Mouse (Mus musculus) midbrain, embryonic 16.5 days (tissue): ENCODE measurements at regions not wholly inside any gene's neighbourhood (a gene's known extent, or its start where the extent isn't known, plus 50 kb on each side); places are given as distances from the start of the nearest gene placed in this dataset.

Experiments used
- ATAC-seq: fragments of 200-750 bp; cut with Nextera tagmentation; 2 replicates; pipeline ENCODE4 v1.8.0; 2017; ENCODE audit warnings: moderate TSS enrichment
- H3K27ac ChIP-seq: fragments of 300-500 bp; sonication (generic); 2 replicates; pipeline ENCODE4 v1.5.1; 2014; ENCODE audit warnings: mild to moderate bottlenecking, low read length, mixed read lengths
- H3K27me3 ChIP-seq: fragments of 300-500 bp; sonication (generic); 2 replicates; pipeline ENCODE4 v1.6.1; 2014; ENCODE audit warnings: low read depth, low read length, mixed read lengths; ENCODE audit not compliant: control insufficient read depth, insufficient read depth
- H3K36me3 ChIP-seq: fragments of 300-500 bp; sonication (generic); 2 replicates; pipeline ENCODE4 v1.6.1; 2014; ENCODE audit warnings: mild to moderate bottlenecking, low read length, moderate library complexity, mixed read lengths; ENCODE audit not compliant: control insufficient read depth, insufficient read depth
- H3K4me1 ChIP-seq: fragments of 300-500 bp; sonication (generic); 2 replicates; pipeline ENCODE4 v1.6.1; 2014; ENCODE audit warnings: mild to moderate bottlenecking, low read length, mixed read lengths; ENCODE audit not compliant: control insufficient read depth, insufficient read depth
- H3K4me2 ChIP-seq: fragments of 300-500 bp; sonication (generic); 2 replicates; pipeline ENCODE4 v1.6.1; 2014; ENCODE audit warnings: mild to moderate bottlenecking, low read length, mixed read lengths
- H3K4me3 ChIP-seq: fragments of 300-500 bp; sonication (generic); 2 replicates; pipeline ENCODE4 v1.5.1; 2014; ENCODE audit warnings: low read depth, mild to moderate bottlenecking, low read length, moderate library complexity, mixed read lengths
- H3K9ac ChIP-seq: fragments of 300-500 bp; sonication (generic); 2 replicates; pipeline ENCODE4 v1.6.1; 2014; ENCODE audit warnings: low read depth, low read length, mixed read lengths
- H3K9me3 ChIP-seq: fragments of 300-500 bp; sonication (generic); replicated peaks from 2 replicates; pipeline ENCODE4 v1.6.1; 2014; ENCODE audit warnings: mild to moderate bottlenecking, low read length, mixed read lengths; ENCODE audit not compliant: control insufficient read depth, poor library complexity, severe bottlenecking
- WGBS: fragments of 180-500 bp; shearing (Covaris S2); extraction: QIAGEN DNeasy Blood & Tissue Kit; methylation state at CpG from one replicate; pipeline ENCODE4 v1.1.7; 2014; 5-methylcytosine and 5-hydroxymethylcytosine counted together

- Histone ChIP-seq H3K9me3 (no peaks in the 10 kb centered on the region; the same call in 1 of the 2 replicates), H3K4me1 (peaks cover 6% of the 10 kb centered on the region; the same call in 1 of the 2 replicates), H3K27ac (no peak overlapping the region), H3K36me3 (no peaks in the 10 kb centered on the region), H3K4me2 (no peak overlapping the region), H3K9ac (no peak overlapping the region), H3K27me3 (peaks cover 79% of the 10 kb centered on the region), H3K4me3 (no peak overlapping the region)
- WGBS = 31% methylated on average over 1 of the region's 1 CpGs
- ATAC-seq = no peak
Measured at GRCm38 (mm10) chr5:101539818-101540217, 125.0 kb downstream of the Nkx6-1 start.

GRCm38 (mm10) chr5:101539254-101539549 is 125.6 kb downstream of the Nkx6-1 start:
- no peak for ATAC-seq
- H3K4me2 ChIP-seq = no peak overlapping the region

GRCm38 (mm10) chr5:101538410-101539253 is 126.2 kb downstream of the Nkx6-1 start:
- no peaks in the 10 kb centered on the region for H3K9me3 ChIP-seq
- 0 out of 2 replicates have a peak, but pooled peaks have one; percentile 8 for ATAC-seq
- peak overlapping the region; percentile 15 for H3K4me2 ChIP-seq
- peaks cover 79% of the 10 kb centered on the region for H3K27me3 ChIP-seq
- no peaks in the 10 kb centered on the region for H3K36me3 ChIP-seq
- 1% methylated on average over 24 of the region's 24 CpGs for WGBS
- no peak overlapping the region for H3K9ac ChIP-seq
- H3K4me3 ChIP-seq = no peak overlapping the region
- H3K27ac ChIP-seq = no peak overlapping the region
- H3K4me1 ChIP-seq = peaks cover 6% of the 10 kb centered on the region; the same call in 1 of the 2 replicates

More at GRCm38 (mm10) chr5:101539254-101539549, 125.6 kb downstream of the Nkx6-1 start:
- no peak overlapping the region for H3K27ac ChIP-seq
- 4% methylated on average over 10 of the region's 10 CpGs for WGBS
- no peaks in the 10 kb centered on the region for H3K9me3 ChIP-seq
- peaks cover 79% of the 10 kb centered on the region for H3K27me3 ChIP-seq
- no peak overlapping the region for H3K4me3 ChIP-seq
- H3K9ac ChIP-seq = no peak overlapping the region
- H3K36me3 ChIP-seq = no peaks in the 10 kb centered on the region
- H3K4me1 ChIP-seq = peaks cover 6% of the 10 kb centered on the region; the same call in 1 of the 2 replicates

- H3K27me3 ChIP-seq = peaks cover 79% of the 10 kb centered on the region
- peaks cover 6% of the 10 kb centered on the region; the same call in 1 of the 2 replicates for H3K4me1 ChIP-seq
- H3K9ac ChIP-seq = no peak overlapping the region
- no peaks in the 10 kb centered on the region for H3K9me3 ChIP-seq
- peak; percentile 67; the same call in 1 of the 2 replicates for ATAC-seq
- H3K27ac ChIP-seq = no peak overlapping the region
- 1% methylated on average over 23 of the region's 23 CpGs for WGBS
- H3K36me3 ChIP-seq = no peaks in the 10 kb centered on the region
- no peak overlapping the region for H3K4me3 ChIP-seq
- peak overlapping the region; percentile 15 for H3K4me2 ChIP-seq
Measured at GRCm38 (mm10) chr5:101537518-101538380, 127.0 kb downstream of the Nkx6-1 start.

- no peaks in the 10 kb centered on the region for H3K36me3 ChIP-seq
- no peak overlapping the region for H3K27ac ChIP-seq
- 68% methylated on average over 5 of the region's 5 CpGs for WGBS
- peaks cover 79% of the 10 kb centered on the region for H3K27me3 ChIP-seq
- ATAC-seq = no peak
- no peak overlapping the region for H3K4me2 ChIP-seq
- H3K4me3 ChIP-seq = no peak overlapping the region
- H3K4me1 ChIP-seq = peaks cover 6% of the 10 kb centered on the region; the same call in 1 of the 2 replicates
- no peaks in the 10 kb centered on the region for H3K9me3 ChIP-seq
- H3K9ac ChIP-seq = no peak overlapping the region
Measured at GRCm38 (mm10) chr5:101535451-101535850, 129.3 kb downstream of the Nkx6-1 start.

- H3K36me3 ChIP-seq = no peaks in the 10 kb centered on the region
- H3K4me3 ChIP-seq = no peak overlapping the region
- 41% methylated on average over 5 of the region's 5 CpGs for WGBS
- no peak for ATAC-seq
- H3K4me2 ChIP-seq = no peak overlapping the region
- H3K27ac ChIP-seq = no peak overlapping the region
- no peak overlapping the region for H3K9ac ChIP-seq
- H3K4me1 ChIP-seq = peaks cover 10% of the 10 kb centered on the region
- peaks cover 87% of the 10 kb centered on the region for H3K27me3 ChIP-seq
- H3K9me3 ChIP-seq = no peaks in the 10 kb centered on the region
Measured at GRCm38 (mm10) chr5:101525346-101525745, 139.4 kb downstream of the Nkx6-1 start.

GRCm38 (mm10) chr5:101524670-101525069 is 140.1 kb downstream of the Nkx6-1 start:
- no peak overlapping the region for H3K9ac ChIP-seq
- H3K4me1 ChIP-seq = peaks cover 10% of the 10 kb centered on the region
- WGBS = 4% methylated on average over 4 of the region's 4 CpGs
- H3K4me2 ChIP-seq = no peak overlapping the region
- H3K9me3 ChIP-seq = no peaks in the 10 kb centered on the region
- H3K27ac ChIP-seq = no peak overlapping the region
- no peak overlapping the region for H3K4me3 ChIP-seq
- no peak for ATAC-seq
- no peaks in the 10 kb centered on the region for H3K36me3 ChIP-seq
- H3K27me3 ChIP-seq = peaks cover 83% of the 10 kb centered on the region

- H3K9me3 ChIP-seq = no peaks in the 10 kb centered on the region
- H3K4me1 ChIP-seq = peaks cover 10% of the 10 kb centered on the region
- peaks cover 82% of the 10 kb centered on the region for H3K27me3 ChIP-seq
- 3% methylated on average over 7 of the region's 7 CpGs for WGBS
- H3K9ac ChIP-seq = no peak overlapping the region
- H3K27ac ChIP-seq = no peak overlapping the region
- H3K4me3 ChIP-seq = no peak overlapping the region
- ATAC-seq = peak; percentile 32; the same call in 1 of the 2 replicates
- H3K4me2 ChIP-seq = no peak overlapping the region
- H3K36me3 ChIP-seq = no peaks in the 10 kb centered on the region
Measured at GRCm38 (mm10) chr5:101523902-101524301, 140.9 kb downstream of the Nkx6-1 start.
